Mouse (Mus musculus) liver, embryonic 14.5 days (tissue): ENCODE data around the gene Gsn. TPM values are rescaled to one million over a fixed set of nuclear protein-coding genes. Genes with fewer than 3 reads are reported as not detected.

ENCODE experiments used
- ATAC-seq: fragments of 200-750 bp; cut with Nextera tagmentation; 2 replicates; pipeline ENCODE4 v1.8.0; 2017; ENCODE audit warnings: moderate number of reproducible peaks, mild to moderate bottlenecking, moderate library complexity; ENCODE audit not compliant: insufficient read depth
- DNase-seq, 3 experiments: peaks; one replicate each; pipeline ENCODE4 v3.0.0-alpha.2; 2012 to 2013; ENCODE audit warnings: low read depth in 3 of 3, low spot score in 3 of 3
- H3K27ac ChIP-seq: fragments of 300-500 bp; sonication (generic); 2 replicates; pipeline ENCODE4 v1.5.1; 2014; ENCODE audit warnings: moderate library complexity, mild to moderate bottlenecking, control low read depth, inconsistent platforms
- H3K27me3 ChIP-seq: fragments of 300-500 bp; sonication (generic); 2 replicates; pipeline ENCODE4 v1.6.1; 2014; ENCODE audit warnings: mild to moderate bottlenecking, low read length, moderate library complexity; ENCODE audit not compliant: control insufficient read depth, insufficient read depth
- H3K36me3 ChIP-seq: fragments of 300-500 bp; sonication (generic); replicated peaks from 2 replicates; pipeline ENCODE4 v1.6.1; 2014; ENCODE audit warnings: low read depth; ENCODE audit not compliant: control insufficient read depth, insufficient read depth
- H3K4me1 ChIP-seq, 2 experiments: fragments of 200-500 bp in 1 of 2; fragments of 300-500 bp in 1 of 2; sonication (generic) in 1 of 2; replicated peaks; 2 replicates each; pipeline ENCODE4 v1.6.1; 2012 to 2014; ENCODE audit warnings: antibody characterized with exemption in 1 of 2, inconsistent platforms in 1 of 2, low read length in 1 of 2; ENCODE audit not compliant: control insufficient read depth in 2 of 2, insufficient read depth in 2 of 2
- H3K4me2 ChIP-seq: fragments of 300-500 bp; sonication (generic); 2 replicates; pipeline ENCODE4 v1.6.1; 2014; ENCODE audit warnings: low read depth, mild to moderate bottlenecking, control low read depth, moderate library complexity
- H3K4me3 ChIP-seq, 2 experiments: fragments of 200-500 bp in 1 of 2; fragments of 300-500 bp in 1 of 2; sonication (generic) in 1 of 2; 2 replicates each; pipeline ENCODE4 v1.5.1; 2012 to 2014; ENCODE audit warnings: low read depth in 2 of 2, low read length in 2 of 2, mild to moderate bottlenecking in 2 of 2, control low read depth in 1 of 2, inconsistent platforms in 1 of 2, moderate library complexity in 1 of 2; ENCODE audit not compliant: insufficient read depth in 1 of 2
- H3K9ac ChIP-seq: fragments of 300-500 bp; sonication (generic); replicated peaks from 2 replicates; pipeline ENCODE4 v1.6.1; 2014; ENCODE audit warnings: mild to moderate bottlenecking, control low read depth, moderate library complexity
- H3K9me3 ChIP-seq: fragments of 300-500 bp; sonication (generic); 2 replicates; pipeline ENCODE4 v1.6.1; 2016; ENCODE audit warnings: low read length, mixed read lengths; ENCODE audit not compliant: control insufficient read depth
- CTCF ChIP-seq: IDR thresholded peaks from 2 replicates; pipeline ENCODE4 v1.5.1; 2016; ENCODE audit warnings: antibody characterized with exemption, low read depth, control low read depth
- EP300 ChIP-seq: IDR thresholded peaks from 2 replicates; pipeline ENCODE4 v1.6.1; 2016; ENCODE audit warnings: antibody characterized with exemption, low read depth
- WGBS: fragments of 180-500 bp; shearing (Covaris S2); extraction: QIAGEN DNeasy Blood & Tissue Kit; methylation state at CpG from one replicate; pipeline ENCODE4 v1.1.7; 2014; ENCODE audit not compliant: insufficient replicate concordance; 5-methylcytosine and 5-hydroxymethylcytosine counted together
- polyA plus RNA-seq, 2 experiments: library from polyadenylated mRNA; depleted of rRNA in 1 of 2; stranded (reverse) in 1 of 2; unstranded in 1 of 2; fragments of >200 nt; fragmentation: Nextera tagmentation in 1 of 2; extraction: Ambion mirVana in 1 of 2; gene quantifications; 2 replicates each; pipeline versions ENCODE4 v1.2.1 to v1.2.3; 2012 to 2014

Gsn gene
- polyA plus RNA-seq, 2 experiments = 81.0 to 83.0 TPM

GRCm38 (mm10) chr2:35264095-35264494 is 7.9 kb downstream of the Gsn start:
- H3K4me1 ChIP-seq = peaks cover 0 to 3% of the 10 kb centered on the region in 2 experiments; a peak in 2 of 4 replicates
- 14% methylated on average over 1 of the region's 1 CpGs for WGBS
- DNase-seq (no peak), ATAC-seq (no peak)
- no peaks in the 10 kb centered on the region for H3K9me3 ChIP-seq
- no peak for TF ChIP-seq CTCF
- no peak for TF ChIP-seq EP300
- H3K4me2 ChIP-seq = no peak overlapping the region
- H3K36me3 ChIP-seq = no peaks in the 10 kb centered on the region
- H3K4me3 ChIP-seq = no peak overlapping the region
- no peak overlapping the region for H3K9ac ChIP-seq
- no peak overlapping the region for H3K27ac ChIP-seq
- H3K27me3 ChIP-seq = no peaks in the 10 kb centered on the region; the same call in 1 of the 2 replicates

GRCm38 (mm10) chr2:35265296-35265695 is 9.1 kb downstream of the Gsn start:
- Histone ChIP-seq H3K4me2 (no peak overlapping the region), H3K36me3 (no peaks in the 10 kb centered on the region), H3K4me3 (no peak overlapping the region), H3K9me3 (no peaks in the 10 kb centered on the region), H3K4me1 (no peaks in the 10 kb centered on the region; a peak in 1 of 4 replicates), H3K27me3 (no peaks in the 10 kb centered on the region), H3K9ac (no peak overlapping the region), H3K27ac (no peak overlapping the region)
- DNase-seq = no peak
- no peak for ATAC-seq
- WGBS = 40% methylated on average over 8 of the region's 8 CpGs
- TF ChIP-seq EP300 (no peak), CTCF (peak; percentile 59)

- no peak for DNase-seq
- no peak for ATAC-seq
- 65% methylated on average over 8 of the region's 8 CpGs for WGBS
- no peak overlapping the region for H3K4me3 ChIP-seq
- no peak overlapping the region for H3K27ac ChIP-seq
- H3K27me3 ChIP-seq = no peaks in the 10 kb centered on the region
- no peaks in the 10 kb centered on the region; a peak in 1 of 4 replicates for H3K4me1 ChIP-seq
- TF ChIP-seq EP300 (no peak), CTCF (no peak)
- H3K4me2 ChIP-seq = no peak overlapping the region
- no peak overlapping the region for H3K9ac ChIP-seq
- H3K9me3 ChIP-seq = no peaks in the 10 kb centered on the region
- no peaks in the 10 kb centered on the region for H3K36me3 ChIP-seq
Measured at GRCm38 (mm10) chr2:35265775-35266174, 9.6 kb downstream of the Gsn start.

GRCm38 (mm10) chr2:35266251-35266905 is 10.2 kb downstream of the Gsn start:
- no peak for DNase-seq
- no peaks in the 10 kb centered on the region for H3K36me3 ChIP-seq
- no peak for TF ChIP-seq EP300
- no peak for TF ChIP-seq CTCF
- H3K27me3 ChIP-seq = no peaks in the 10 kb centered on the region
- 58% methylated on average over 9 of the region's 9 CpGs for WGBS
- no peak overlapping the region for H3K27ac ChIP-seq
- no peaks in the 10 kb centered on the region; a peak in 1 of 4 replicates for H3K4me1 ChIP-seq
- no peak overlapping the region for H3K9ac ChIP-seq
- ATAC-seq = no peak
- H3K4me3 ChIP-seq = no peak overlapping the region
- no peaks in the 10 kb centered on the region for H3K9me3 ChIP-seq
- H3K4me2 ChIP-seq = no peak overlapping the region

GRCm38 (mm10) chr2:35267156-35267875 is 11.1 kb downstream of the Gsn start:
- Histone ChIP-seq H3K4me2 (no peak overlapping the region), H3K4me1 (no peaks in the 10 kb centered on the region; a peak in 1 of 4 replicates), H3K27me3 (no peaks in the 10 kb centered on the region), H3K9me3 (no peaks in the 10 kb centered on the region), H3K27ac (no peak overlapping the region), H3K36me3 (no peaks in the 10 kb centered on the region), H3K9ac (no peak overlapping the region), H3K4me3 (no peak overlapping the region)
- DNase-seq (no peak), ATAC-seq (no peak)
- 74% methylated on average over 13 of the region's 13 CpGs for WGBS
- no peak for TF ChIP-seq EP300
- TF ChIP-seq CTCF = no peak
